Mouse (Mus musculus) heart, postnatal 4 days (tissue): Measurements from ENCODE around the gene Stk39. TPM values are rescaled to one million over a fixed set of nuclear protein-coding genes. Genes with fewer than 3 reads are reported as not detected.
"Not testable (repeated sequence)": the region's sequence is repeated elsewhere in the genome, so short reads cannot be mapped to it uniquely, and the experiment has no call there.

Experiments used
- DNase-seq: peaks from one replicate; pipeline ENCODE4 v3.0.0; 2021
- total RNA-seq, 2 experiments: library from RNA; stranded (reverse); gene quantifications; 2 replicates each; pipeline ENCODE4 v1.2.3; 2021

Gene Stk39
- total RNA-seq, 2 experiments from 2014 or later = 160 to 163 TPM

GRCm38 (mm10) chr2:68283021-68283548 lies 189.0 kb downstream of the Stk39 start:
- no peak for DNase-seq

- DNase-seq = no peak
Observed at GRCm38 (mm10) chr2:68281575-68281974, 190.5 kb downstream of the Stk39 start.

- no peak for DNase-seq
Observed at GRCm38 (mm10) chr2:68271301-68271700, 200.8 kb downstream of the Stk39 start.

- DNase-seq = no peak
Observed at GRCm38 (mm10) chr2:68270836-68271235, 201.2 kb downstream of the Stk39 start.

- DNase-seq = no peak
Observed at GRCm38 (mm10) chr2:68269646-68270045, 202.4 kb downstream of the Stk39 start.

GRCm38 (mm10) chr2:68264826-68265225 lies 207.2 kb downstream of the Stk39 start:
- DNase-seq = no peak

- no peak for DNase-seq
Observed at GRCm38 (mm10) chr2:68260911-68261310, 211.2 kb downstream of the Stk39 start.

GRCm38 (mm10) chr2:68257571-68257970 lies 214.5 kb downstream of the Stk39 start:
- no peak for DNase-seq

GRCm38 (mm10) chr2:68256472-68256871 lies 215.6 kb downstream of the Stk39 start:
- no peak for DNase-seq

- no peak for DNase-seq
Observed at GRCm38 (mm10) chr2:68254756-68255155, 217.3 kb downstream of the Stk39 start.

GRCm38 (mm10) chr2:68253222-68253621 lies 218.8 kb downstream of the Stk39 start:
- DNase-seq = no peak

GRCm38 (mm10) chr2:68252048-68252758 lies 219.9 kb downstream of the Stk39 start:
- DNase-seq = no peak

- no peak for DNase-seq
Observed at GRCm38 (mm10) chr2:68250897-68251296, 221.2 kb downstream of the Stk39 start.

- DNase-seq = no peak
Observed at GRCm38 (mm10) chr2:68249855-68250424, 222.1 kb downstream of the Stk39 start.

GRCm38 (mm10) chr2:68246284-68246683 lies 225.8 kb downstream of the Stk39 start:
- no peak for DNase-seq

- no peak for DNase-seq
Observed at GRCm38 (mm10) chr2:68244556-68244955, 227.5 kb downstream of the Stk39 start.

GRCm38 (mm10) chr2:68243879-68244553 lies 228.1 kb downstream of the Stk39 start:
- DNase-seq = no peak

GRCm38 (mm10) chr2:68243273-68243672 lies 228.8 kb downstream of the Stk39 start:
- no peak for DNase-seq

- DNase-seq = no peak
Observed at GRCm38 (mm10) chr2:68242069-68242468, 230.0 kb downstream of the Stk39 start.

- no peak for DNase-seq
Observed at GRCm38 (mm10) chr2:68241640-68242039, 230.4 kb downstream of the Stk39 start.

- DNase-seq = not testable (repeated sequence)
Observed at GRCm38 (mm10) chr2:68239415-68239814, 232.7 kb downstream of the Stk39 start.

GRCm38 (mm10) chr2:68232929-68233328 lies 239.1 kb downstream of the Stk39 start:
- DNase-seq = no peak

- DNase-seq = no peak
Observed at GRCm38 (mm10) chr2:68229872-68230271, 242.2 kb downstream of the Stk39 start.
